Mouse (Mus musculus): ENCODE data around the gene Ptgr1. TPM values are rescaled to one million over a fixed set of nuclear protein-coding genes. Genes with fewer than 3 reads are reported as not detected.

Ptgr1 gene
- polyA plus RNA-seq (2015; fragmentation: Nextera tagmentation; extraction: Ambion mirVana), result 8.5 and 10.7 TPM in 2 replicates

DNA sequence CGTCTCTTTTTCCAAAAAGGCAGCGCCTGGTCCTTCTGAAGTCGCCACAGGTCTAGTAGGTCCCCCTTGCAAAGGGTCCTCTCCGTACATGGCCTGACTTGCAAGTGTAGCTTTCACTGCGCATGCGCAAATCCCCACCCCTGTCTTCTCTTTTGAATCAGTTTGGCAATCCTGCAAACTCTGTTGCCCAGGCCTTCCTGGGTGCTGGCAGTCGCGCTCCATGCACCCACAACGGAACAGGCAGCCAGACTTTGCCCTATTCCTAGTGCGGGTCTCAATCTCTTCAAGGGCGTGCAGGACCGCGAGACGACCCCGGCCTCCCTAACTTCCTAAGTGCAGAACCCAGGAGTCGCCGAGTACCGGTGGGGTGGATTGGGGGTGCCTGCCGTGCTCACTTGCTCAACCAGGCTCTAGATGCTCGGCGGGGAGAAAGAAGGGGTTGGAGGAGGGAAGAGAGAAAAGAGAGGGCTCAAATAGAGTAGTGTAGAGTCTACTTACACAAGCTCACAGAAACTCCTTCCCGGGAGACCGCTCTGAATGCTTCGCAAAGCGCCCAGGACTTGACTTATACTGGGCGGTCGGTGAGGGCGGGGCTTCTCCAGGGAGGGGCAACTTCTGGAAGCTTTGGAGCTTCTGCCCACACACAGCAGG lies at the start of gene Ptgr1:
TSS of gene Ptgr1 (minus strand) at position 580 of the 651 bp plus-strand sequence.
- under 1% methylated on average over 28 of the region's 28 CpGs for WGBS
- peaks cover 7% of the 10 kb centered on the region for H3K4me1 ChIP-seq
- H3K4me2 ChIP-seq, result peak within 1 kb of the TSS; percentile 87
- H3K27ac ChIP-seq (replicated peaks), result no peak within 1 kb of the TSS; the same call in 1 of the 2 replicates
- H3K4me3 ChIP-seq, result peak within 1 kb of the TSS; percentile 74
- H3K9me3 ChIP-seq, result no peaks in the 10 kb centered on the region
- ATAC-seq (ENCODE audit: extremely low read depth, insufficient number of reproducible peaks, low FRiP score, low TSS enrichment), result no peak
- H3K27me3 ChIP-seq (replicated peaks), result peaks cover 28% of the 10 kb centered on the region
- no peaks in the 10 kb centered on the region for H3K36me3 ChIP-seq
- H3K9ac ChIP-seq, result peak within 1 kb of the TSS; percentile 83

DNA sequence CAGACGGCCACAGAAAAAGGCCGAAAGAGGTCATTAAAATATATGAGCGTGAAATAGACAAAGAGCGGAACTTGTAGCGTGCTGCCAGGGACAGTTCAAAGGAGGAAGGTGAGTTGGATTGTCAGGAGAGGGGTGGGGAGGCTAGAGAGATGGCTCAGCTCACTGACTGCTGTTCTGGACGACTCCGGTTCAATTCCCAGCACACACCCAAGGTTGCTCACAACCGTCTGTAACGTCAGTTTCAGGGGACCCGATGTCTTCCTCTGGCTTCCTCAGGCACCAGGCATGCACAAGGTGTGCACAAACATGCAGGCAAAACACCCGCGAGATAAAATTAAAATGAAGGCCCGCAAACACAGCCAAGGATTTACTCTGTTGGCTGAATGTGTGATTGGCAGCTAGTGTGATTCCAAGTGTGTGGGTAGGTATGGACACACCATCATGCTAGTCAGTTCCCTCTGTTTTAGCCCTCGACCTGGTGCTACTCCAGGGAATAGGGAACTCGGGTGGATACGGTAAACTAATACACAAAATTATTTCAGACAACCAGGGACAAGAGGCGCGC lies 48.9 kb upstream of the Ptgr1 start:
- Histone ChIP-seq H3K9me3 (no peaks in the 10 kb centered on the region), H3K27me3 (replicated peaks) (no peaks in the 10 kb centered on the region), H3K36me3 (peaks cover 8% of the 10 kb centered on the region), H3K4me3 (peak overlapping the region; percentile 83), H3K27ac (replicated peaks) (no peak overlapping the region), H3K4me2 (peak overlapping the region; percentile 81), H3K4me1 (peaks cover 11% of the 10 kb centered on the region), H3K9ac (peak overlapping the region; percentile 91)
- WGBS, result 70% methylated on average over 18 of the region's 18 CpGs
- ATAC-seq (ENCODE audit: extremely low read depth, insufficient number of reproducible peaks, low FRiP score, low TSS enrichment), result no peak

DNA sequence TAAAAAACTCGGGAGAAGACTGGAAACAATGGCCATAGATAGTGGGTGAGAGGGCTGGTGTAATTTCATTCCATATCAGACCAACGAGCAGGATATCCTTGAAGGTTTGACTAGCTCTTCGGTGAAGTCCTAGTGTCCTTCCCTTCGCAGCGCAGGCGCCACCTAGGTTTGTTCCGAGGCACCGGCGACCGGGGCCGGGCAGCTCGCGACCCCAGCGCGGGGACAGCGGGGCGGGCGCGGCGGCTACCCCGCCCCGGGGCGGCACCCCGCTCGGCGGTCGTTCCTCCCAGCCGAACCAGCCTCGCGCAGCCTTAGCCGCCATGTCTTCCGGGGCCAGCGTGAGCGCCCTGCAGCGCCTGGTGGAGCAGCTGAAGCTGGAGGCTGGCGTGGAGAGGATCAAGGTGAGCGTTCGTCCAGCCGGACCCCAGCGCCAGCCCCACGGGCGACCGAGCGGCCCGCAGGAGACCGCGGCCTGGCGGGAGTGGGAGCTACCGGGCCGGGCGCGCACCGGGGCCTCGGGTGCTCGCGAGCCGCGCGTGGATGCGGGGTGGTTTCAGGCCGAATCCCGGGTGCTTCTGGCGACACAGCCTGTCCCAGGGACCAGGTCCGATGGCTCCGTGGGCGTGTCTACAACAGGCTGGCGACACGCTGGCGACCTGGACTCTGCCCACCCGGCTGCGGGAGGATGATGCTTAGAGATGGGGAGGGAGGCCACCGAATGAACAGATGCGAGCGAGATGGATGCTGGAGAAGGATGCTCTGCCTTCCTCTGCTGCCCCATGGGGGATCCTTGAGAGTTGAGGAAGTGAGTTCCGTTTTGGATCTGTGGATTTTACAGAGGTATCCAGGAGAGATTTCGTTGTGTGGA lies 48.2 kb upstream of the Ptgr1 start, which contains the start of gene Gng10:
TSS of gene Gng10 (plus strand) at position 171 of the 868 bp plus-strand sequence.
- Histone ChIP-seq H3K27me3 (replicated peaks) (no peaks in the 10 kb centered on the region), H3K36me3 (peaks cover under 1% of the 10 kb centered on the region; the same call in 1 of the 2 replicates), H3K9me3 (no peaks in the 10 kb centered on the region), H3K4me1 (peaks cover 11% of the 10 kb centered on the region), H3K4me2 (peak within 1 kb of the TSS; percentile 81), H3K9ac (peak within 1 kb of the TSS; percentile 91), H3K27ac (replicated peaks) (peak within 1 kb of the TSS; percentile 53; the same call in 1 of the 2 replicates), H3K4me3 (peak within 1 kb of the TSS; percentile 83)
- 0 out of 2 replicates have a peak, but pooled peaks have one; percentile 19 for ATAC-seq (ENCODE audit: extremely low read depth, insufficient number of reproducible peaks, low FRiP score, low TSS enrichment)
- WGBS, result 11% methylated on average over 70 of the region's 76 CpGs

DNA sequence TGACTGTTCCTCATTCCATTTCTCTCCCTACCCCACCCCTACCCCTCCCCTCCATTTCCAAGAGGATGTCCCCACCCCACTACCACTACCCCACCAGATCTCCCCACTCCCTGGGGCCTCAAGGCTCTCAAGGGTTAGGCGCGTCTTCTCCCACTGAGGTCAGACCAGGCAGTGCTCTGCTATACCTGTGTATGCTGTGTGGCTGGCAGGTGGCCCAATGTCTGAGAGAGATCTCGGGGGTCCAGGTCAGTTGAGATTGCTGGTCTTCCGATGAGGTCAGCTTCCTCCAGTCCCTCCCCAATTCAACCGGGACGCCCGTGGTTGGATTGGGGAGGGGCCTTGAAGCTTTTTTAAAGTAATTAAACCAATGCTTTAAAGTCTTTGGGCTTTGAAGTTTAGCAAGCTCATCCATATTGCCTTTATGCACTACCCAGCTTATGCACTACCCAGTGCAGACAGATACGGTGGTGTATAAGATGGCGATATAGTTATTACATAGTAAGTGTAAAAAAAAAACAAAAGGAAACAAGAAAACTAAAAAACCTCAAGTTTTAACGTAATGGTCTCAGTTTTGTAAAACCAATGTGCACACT lies 47.5 kb upstream of the Ptgr1 start:
- Histone ChIP-seq H3K27me3 (replicated peaks) (no peaks in the 10 kb centered on the region), H3K4me1 (peaks cover 11% of the 10 kb centered on the region), H3K4me3 (peak overlapping the region; percentile 83), H3K9ac (peak overlapping the region; percentile 91), H3K36me3 (peaks cover under 1% of the 10 kb centered on the region; the same call in 1 of the 2 replicates), H3K4me2 (peak overlapping the region; percentile 81), H3K27ac (replicated peaks) (no peak overlapping the region), H3K9me3 (no peaks in the 10 kb centered on the region)
- 84% methylated on average over 10 of the region's 10 CpGs for WGBS
- ATAC-seq (ENCODE audit: extremely low read depth, insufficient number of reproducible peaks, low FRiP score, low TSS enrichment), result no peak

DNA sequence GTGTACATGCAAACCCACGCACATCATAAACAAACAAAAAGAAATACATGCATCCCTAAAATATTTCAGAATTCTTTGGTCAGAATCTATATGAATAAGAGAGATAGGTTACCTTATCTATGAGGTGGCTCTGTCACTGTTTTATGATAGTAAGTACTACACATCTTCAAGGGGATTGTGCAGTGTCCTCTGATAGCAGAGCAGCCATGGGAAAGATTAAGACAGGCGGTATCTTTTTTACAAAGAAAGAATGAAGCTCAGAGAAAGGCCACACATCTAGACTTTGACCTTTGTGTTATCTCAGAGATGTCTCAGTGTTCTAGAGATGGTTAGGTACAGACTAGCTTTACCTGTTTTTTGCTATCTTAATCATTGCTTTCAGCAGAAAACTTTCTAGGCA lies 30.0 kb upstream of the Ptgr1 start:
- peaks cover 42% of the 10 kb centered on the region for H3K36me3 ChIP-seq
- 79% methylated on average over 2 of the region's 2 CpGs for WGBS
- ATAC-seq (ENCODE audit: extremely low read depth, insufficient number of reproducible peaks, low FRiP score, low TSS enrichment), result no peak

DNA sequence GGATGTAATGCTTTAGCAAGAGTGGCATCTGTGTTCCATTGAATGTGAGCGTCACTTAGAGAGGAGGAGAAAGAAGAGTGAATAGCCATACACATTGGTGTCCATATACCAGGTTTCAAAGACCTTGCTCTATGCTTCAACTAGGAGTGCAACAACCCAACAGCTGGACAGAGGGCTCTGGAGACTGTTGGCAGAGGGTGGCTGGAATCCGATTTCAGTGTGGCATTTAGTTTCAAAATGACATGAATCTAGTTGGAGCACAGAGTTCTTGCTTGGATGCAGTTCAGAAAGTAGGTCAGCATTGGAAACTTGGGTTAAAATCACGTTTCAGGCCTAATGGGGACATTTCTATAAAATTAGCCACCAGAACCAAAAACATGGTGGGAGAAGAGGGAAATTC lies 28.3 kb upstream of the Ptgr1 start:
- H3K9ac ChIP-seq, result no peak overlapping the region
- H3K9me3 ChIP-seq, result no peaks in the 10 kb centered on the region
- peaks cover 12% of the 10 kb centered on the region for H3K4me1 ChIP-seq
- no peak overlapping the region for H3K27ac ChIP-seq (replicated peaks)
- H3K4me2 ChIP-seq, result no peak overlapping the region
- peaks cover 27% of the 10 kb centered on the region for H3K36me3 ChIP-seq
- 85% methylated on average over 3 of the region's 3 CpGs for WGBS
- ATAC-seq (ENCODE audit: extremely low read depth, insufficient number of reproducible peaks, low FRiP score, low TSS enrichment), result no peak
- no peak overlapping the region for H3K4me3 ChIP-seq
- H3K27me3 ChIP-seq (replicated peaks), result no peaks in the 10 kb centered on the region

More for the DNA sequence above, 30.0 kb upstream of the Ptgr1 start:
- Histone ChIP-seq H3K27me3 (replicated peaks) (no peaks in the 10 kb centered on the region), H3K4me3 (no peak overlapping the region), H3K9me3 (no peaks in the 10 kb centered on the region), H3K4me2 (no peak overlapping the region), H3K4me1 (no peaks in the 10 kb centered on the region), H3K9ac (no peak overlapping the region), H3K27ac (replicated peaks) (no peak overlapping the region)

DNA sequence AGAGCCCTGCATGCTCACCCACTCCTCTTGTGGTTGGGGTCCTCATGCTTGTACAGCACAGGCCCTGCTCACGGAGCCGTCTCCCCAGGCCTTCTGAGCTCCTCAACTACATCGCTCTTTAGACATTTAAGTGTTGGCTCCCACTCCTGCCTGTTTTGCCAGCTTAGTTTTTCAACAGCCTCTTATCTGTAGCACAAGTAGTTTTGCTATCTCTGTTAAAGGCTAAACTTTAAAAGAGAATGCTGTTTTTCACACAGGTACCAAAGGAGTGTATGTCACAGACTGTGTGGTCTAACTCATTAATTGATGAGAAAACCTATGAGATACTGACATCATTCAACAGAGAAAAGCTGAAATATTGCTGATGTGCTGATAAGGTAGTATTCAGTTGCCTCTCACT lies 24.5 kb upstream of the Ptgr1 start:
- Histone ChIP-seq H3K4me3 (no peak overlapping the region), H3K36me3 (no peaks in the 10 kb centered on the region), H3K4me1 (peaks cover 38% of the 10 kb centered on the region), H3K9ac (peak overlapping the region; percentile 52; the same call in 1 of the 2 replicates), H3K9me3 (no peaks in the 10 kb centered on the region), H3K27ac (replicated peaks) (no peak overlapping the region), H3K4me2 (no peak overlapping the region), H3K27me3 (replicated peaks) (no peaks in the 10 kb centered on the region)
- no peak for ATAC-seq (ENCODE audit: extremely low read depth, insufficient number of reproducible peaks, low FRiP score, low TSS enrichment)
- 28% methylated on average over 3 of the region's 3 CpGs for WGBS

DNA sequence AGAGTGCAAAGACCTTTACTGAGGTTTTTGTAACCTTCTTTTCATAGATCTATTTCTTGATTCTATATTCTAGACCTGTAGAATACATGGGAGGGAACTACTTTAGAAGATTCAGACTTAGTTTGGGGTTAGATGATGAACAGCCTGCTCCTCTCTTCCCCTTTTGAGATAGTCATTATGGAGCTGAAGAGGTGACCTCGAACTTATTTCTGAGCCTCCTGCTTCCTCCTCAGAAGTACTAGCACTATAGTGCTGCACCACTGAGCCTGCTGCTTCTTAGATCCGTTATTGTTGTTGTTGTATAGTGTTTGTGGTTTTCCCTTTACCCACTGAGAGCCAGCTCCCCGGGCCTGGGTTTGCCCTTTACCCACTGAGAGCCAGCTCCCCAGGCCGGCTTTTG lies 22.8 kb upstream of the Ptgr1 start:
- Histone ChIP-seq H3K9me3 (no peaks in the 10 kb centered on the region), H3K4me1 (peaks cover 55% of the 10 kb centered on the region), H3K27me3 (replicated peaks) (no peaks in the 10 kb centered on the region), H3K4me2 (no peak overlapping the region), H3K4me3 (no peak overlapping the region), H3K27ac (replicated peaks) (no peak overlapping the region), H3K36me3 (no peaks in the 10 kb centered on the region), H3K9ac (no peak overlapping the region)
- ATAC-seq (ENCODE audit: extremely low read depth, insufficient number of reproducible peaks, low FRiP score, low TSS enrichment), result no peak
- 70% methylated on average over 4 of the region's 4 CpGs for WGBS

DNA sequence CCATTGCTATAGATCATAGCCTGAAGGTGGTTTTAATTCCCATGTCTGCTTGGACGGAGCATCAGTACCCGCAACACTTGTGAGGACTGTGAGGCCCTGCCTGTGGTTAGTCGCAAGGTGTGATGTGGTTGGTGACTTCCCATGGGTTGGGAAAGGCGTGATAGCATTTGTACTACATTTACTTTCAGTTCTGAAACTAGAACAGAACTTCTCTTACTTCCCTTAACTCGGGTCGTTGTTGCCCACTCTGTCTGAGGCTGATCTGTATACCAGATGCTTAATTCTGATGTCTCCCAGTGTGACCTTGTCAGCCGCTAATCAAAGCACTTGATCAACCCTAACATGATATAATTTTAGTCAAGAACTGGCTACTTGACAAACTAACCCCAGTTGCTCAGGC lies 22.3 kb upstream of the Ptgr1 start:
- H3K4me2 ChIP-seq, result no peak overlapping the region
- H3K36me3 ChIP-seq, result no peaks in the 10 kb centered on the region
- no peak for ATAC-seq (ENCODE audit: extremely low read depth, insufficient number of reproducible peaks, low FRiP score, low TSS enrichment)

DNA sequence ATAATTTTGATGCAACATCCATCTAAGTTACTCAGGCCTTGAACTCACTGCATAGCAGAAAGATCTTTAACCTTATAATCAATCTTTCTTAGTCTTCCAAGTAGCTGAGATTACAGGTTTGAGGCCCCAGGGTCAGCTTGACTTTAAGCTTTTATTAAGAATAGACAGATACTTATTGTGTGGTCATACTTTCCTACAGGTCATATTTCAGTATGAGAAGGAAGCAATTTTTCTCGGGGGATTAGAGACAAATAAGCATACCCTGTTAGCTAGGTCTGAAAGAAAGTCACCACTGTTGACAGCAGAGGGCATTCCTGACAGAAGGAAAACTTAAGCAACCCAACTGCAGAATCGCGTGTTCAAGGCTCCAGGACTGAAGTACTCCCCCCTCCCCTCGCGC lies 21.1 kb upstream of the Ptgr1 start:
- Histone ChIP-seq H3K4me2 (no peak overlapping the region), H3K4me3 (no peak overlapping the region), H3K27ac (replicated peaks) (no peak overlapping the region), H3K27me3 (replicated peaks) (no peaks in the 10 kb centered on the region), H3K4me1 (peaks cover 65% of the 10 kb centered on the region), H3K9me3 (no peaks in the 10 kb centered on the region), H3K9ac (no peak overlapping the region), H3K36me3 (no peaks in the 10 kb centered on the region)
- 72% methylated on average over 5 of the region's 5 CpGs for WGBS
- ATAC-seq (ENCODE audit: extremely low read depth, insufficient number of reproducible peaks, low FRiP score, low TSS enrichment), result no peak

More for the DNA sequence above, 22.3 kb upstream of the Ptgr1 start:
- H3K27ac ChIP-seq (replicated peaks), result no peak overlapping the region
- no peak overlapping the region for H3K9ac ChIP-seq
- no peaks in the 10 kb centered on the region for H3K9me3 ChIP-seq
- peaks cover 60% of the 10 kb centered on the region for H3K4me1 ChIP-seq
- no peaks in the 10 kb centered on the region for H3K27me3 ChIP-seq (replicated peaks)
- 87% methylated on average over 7 of the region's 7 CpGs for WGBS
- H3K4me3 ChIP-seq, result no peak overlapping the region

DNA sequence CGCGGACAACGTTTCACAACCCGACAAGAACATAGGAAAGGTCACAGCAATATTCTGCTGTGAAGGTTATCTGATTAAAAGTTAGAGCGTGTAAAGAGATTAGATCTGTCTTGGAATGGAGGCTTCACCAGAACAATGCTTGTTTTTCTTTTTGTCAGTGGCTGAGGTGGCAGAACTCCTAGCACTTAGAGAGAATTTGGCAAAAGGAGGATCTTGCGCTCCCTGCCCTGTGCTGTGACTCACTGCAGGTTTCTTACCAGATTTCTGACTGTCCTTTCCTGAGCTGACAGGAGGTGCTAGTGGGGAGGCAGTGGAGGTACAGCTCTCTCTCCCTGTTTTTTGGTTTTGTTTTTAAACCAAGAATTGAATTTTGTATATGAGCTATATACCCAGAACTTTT lies 20.1 kb upstream of the Ptgr1 start:
- 67% methylated on average over 6 of the region's 6 CpGs for WGBS
- Histone ChIP-seq H3K4me2 (no peak overlapping the region), H3K36me3 (no peaks in the 10 kb centered on the region), H3K4me1 (peaks cover 68% of the 10 kb centered on the region), H3K9ac (no peak overlapping the region), H3K27ac (replicated peaks) (no peak overlapping the region), H3K9me3 (no peaks in the 10 kb centered on the region), H3K27me3 (replicated peaks) (no peaks in the 10 kb centered on the region), H3K4me3 (no peak overlapping the region)
- no peak for ATAC-seq (ENCODE audit: extremely low read depth, insufficient number of reproducible peaks, low FRiP score, low TSS enrichment)
